ENCODE assay signal across 18 mouse cellular contexts in the genomic region with DNA sequence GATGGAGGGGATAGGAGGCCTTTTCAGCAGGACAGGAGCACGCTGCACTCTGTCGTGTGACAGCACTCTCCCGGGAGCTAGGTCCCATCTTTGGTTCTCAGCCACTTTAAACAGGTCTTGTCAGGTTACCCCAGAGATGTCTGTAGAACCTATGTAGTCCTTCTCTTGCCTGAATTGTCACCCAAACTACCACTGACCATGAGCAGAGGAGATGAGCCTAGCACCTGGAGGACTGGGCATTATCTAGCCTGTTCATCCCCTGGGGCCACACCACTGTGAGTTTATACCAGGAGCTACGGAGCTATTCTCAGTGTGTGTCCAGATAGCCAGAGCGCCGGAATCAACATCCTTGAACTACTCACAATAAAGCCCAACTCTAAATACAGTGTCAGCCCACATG. TPM values are rescaled to one million over a fixed set of nuclear protein-coding genes. Genes with fewer than 3 reads are reported as not detected.
DNase-seq lines count a peak whose midpoint lies in the region; ATAC-seq lines count a peak whose summit lies in the region.
"Had no signal": no experiment of that assay in that cellular context is flagged by ENCODE, and none has a peak within 500 bp of the region (broad histone marks: within the 10 kb centered on the region; RNA-seq: fewer than 3 reads in every experiment).

No protein-coding gene starts in this region.

- peak overlapping the region; percentile 26; the same call in 1 of the 2 replicates for H3K9ac ChIP-seq in hindbrain, embryonic 13.5 days
- no peak overlapping the region for H3K9ac ChIP-seq in midbrain, embryonic 15.5 days
- H3K9ac ChIP-seq: liver, embryonic 13.5 days had no signal

- H3K36me3 ChIP-seq in hindbrain, embryonic 13.5 days = 0 out of 2 replicates have a peak, but pooled peaks cover 3% of the 10 kb centered on the region
- peaks cover 18% of the 10 kb centered on the region for H3K36me3 ChIP-seq in hindbrain, embryonic 10.5 days
- H3K36me3 ChIP-seq in midbrain, embryonic 15.5 days (replicated peaks) = no peaks in the 10 kb centered on the region
- H3K36me3 ChIP-seq: liver, embryonic 13.5 days had no signal

- H3K4me3 ChIP-seq in hindbrain, embryonic 13.5 days = no peak overlapping the region
- H3K4me3 ChIP-seq in hindbrain, embryonic 10.5 days = no peak overlapping the region
- no peak overlapping the region for H3K4me3 ChIP-seq in midbrain, embryonic 15.5 days
- H3K4me3 ChIP-seq: liver, embryonic 13.5 days had no signal

- DNase-seq in hindbrain, embryonic 10.5 days (ENCODE audit: low spot score) = no peak
- peak; percentile 30 for DNase-seq in right cerebral cortex, postnatal 25 days
- no peak for DNase-seq in right cerebral cortex, postnatal 4 days
- no peak for DNase-seq in adrenal gland, adult (ENCODE audit: inconsistent age in 2 of 2, low spot score in 1 of 2)
- DNase-seq in ovary, postnatal 14 days (ENCODE audit: low spot score) = no peak
- DNase-seq: adrenal gland, adult 8-10 months; cerebellum, adult 9-11 months; kidney, adult 18-20 months; kidney, postnatal 36 days; liver, embryonic 13.5 days; retina, postnatal 1 day had no signal

- ATAC-seq in hindbrain, embryonic 13.5 days (ENCODE audit: low FRiP score) = no peak
- ATAC-seq in midbrain, embryonic 15.5 days (replicated peaks) = no peak

- peak overlapping the region; percentile 100 for H3K27ac ChIP-seq in hindbrain, embryonic 13.5 days
- no peak overlapping the region for H3K27ac ChIP-seq in hindbrain, embryonic 10.5 days
- peak overlapping the region; percentile 98 for H3K27ac ChIP-seq in midbrain, embryonic 15.5 days
- H3K27ac ChIP-seq: liver, embryonic 13.5 days had no signal

- H3K4me2 ChIP-seq in hindbrain, embryonic 13.5 days = no peak overlapping the region
- no peak overlapping the region for H3K4me2 ChIP-seq in midbrain, embryonic 15.5 days
- H3K4me2 ChIP-seq: liver, embryonic 13.5 days had no signal

- 61% methylated on average over 6 of the region's 6 CpGs for WGBS in hindbrain, embryonic 13.5 days
- WGBS in hindbrain, embryonic 10.5 days = 75% methylated on average over 6 of the region's 6 CpGs
- WGBS in midbrain, embryonic 15.5 days = 62% methylated on average over 6 of the region's 6 CpGs

- H3K9me3 ChIP-seq in hindbrain, embryonic 13.5 days = no peaks in the 10 kb centered on the region
- no peaks in the 10 kb centered on the region for H3K9me3 ChIP-seq in hindbrain, embryonic 10.5 days
- H3K9me3 ChIP-seq in midbrain, embryonic 15.5 days = no peaks in the 10 kb centered on the region
- H3K9me3 ChIP-seq: liver, embryonic 13.5 days had no signal

- H3K27me3 ChIP-seq in hindbrain, embryonic 13.5 days = 0 out of 2 replicates have a peak, but pooled peaks cover 5% of the 10 kb centered on the region
- H3K27me3 ChIP-seq in hindbrain, embryonic 10.5 days (ENCODE audit: insufficient read depth, poor library complexity, severe bottlenecking) = peaks cover 32% of the 10 kb centered on the region
- no peaks in the 10 kb centered on the region for H3K27me3 ChIP-seq in midbrain, embryonic 15.5 days (replicated peaks)

- peaks cover 40% of the 10 kb centered on the region for H3K4me1 ChIP-seq in hindbrain, embryonic 13.5 days (replicated peaks)
- H3K4me1 ChIP-seq in hindbrain, embryonic 10.5 days (replicated peaks) = peaks cover 46% of the 10 kb centered on the region
- H3K4me1 ChIP-seq in midbrain, embryonic 15.5 days = peaks cover 37% of the 10 kb centered on the region

RNA-seq across cellular contexts. Expression of gene Ythdf1, which starts 22.9 kb away (rescaled TPM):
- 42.2 and 47.6 TPM in 2 replicates for polyA plus RNA-seq in hindbrain, embryonic 13.5 days (2015; fragmentation: Nextera tagmentation; extraction: Ambion mirVana)
- polyA plus RNA-seq in hindbrain, embryonic 10.5 days (2016; fragmentation: Nextera tagmentation; extraction: Ambion mirVana) = 62.0 and 67.1 TPM in 2 replicates
- polyA plus RNA-seq in midbrain, embryonic 15.5 days (2015; fragmentation: Nextera tagmentation; extraction: Ambion mirVana) = 52.0 and 52.2 TPM in 2 replicates

RNA-seq across cellular contexts. Expression of gene Birc7, which starts 31.0 kb away (rescaled TPM):
- 0.17 and 0.35 TPM in 2 replicates for polyA plus RNA-seq in hindbrain, embryonic 13.5 days (2015; fragmentation: Nextera tagmentation; extraction: Ambion mirVana)
- polyA plus RNA-seq in hindbrain, embryonic 10.5 days (2016; fragmentation: Nextera tagmentation; extraction: Ambion mirVana) = 0.52 and 1.3 TPM in 2 replicates
- polyA plus RNA-seq in midbrain, embryonic 15.5 days (2015; fragmentation: Nextera tagmentation; extraction: Ambion mirVana) = 0.10 and 0.31 TPM in 2 replicates
- polyA plus RNA-seq: heart, embryonic 14.5 days; limb, embryonic 11.5 days; liver, embryonic 13.5 days; lung, embryonic 16.5 days; testis, adult 2 months; urinary bladder, adult 2 months had no signal

RNA-seq across cellular contexts. Expression of gene Nkain4, which starts 56.6 kb away (rescaled TPM):
- polyA plus RNA-seq in hindbrain, embryonic 13.5 days (2015; fragmentation: Nextera tagmentation; extraction: Ambion mirVana) = 90.9 and 106 TPM in 2 replicates
- 79.3 and 108 TPM in 2 replicates for polyA plus RNA-seq in hindbrain, embryonic 10.5 days (2016; fragmentation: Nextera tagmentation; extraction: Ambion mirVana)
- 77.0 and 94.1 TPM in 2 replicates for polyA plus RNA-seq in midbrain, embryonic 15.5 days (2015; fragmentation: Nextera tagmentation; extraction: Ambion mirVana)
